Mouse (Mus musculus) midbrain, embryonic 13.5 days (tissue): ENCODE measurements at regions not wholly inside any gene's neighbourhood (a gene's known extent, or its start where the extent isn't known, plus 50 kb on each side); places are given as distances from the start of the nearest gene placed in this dataset. TPM values are rescaled to one million over a fixed set of nuclear protein-coding genes. Genes with fewer than 3 reads are reported as not detected.

Experiments
- ATAC-seq: fragments of 200-750 bp; cut with Nextera tagmentation; 2 replicates; pipeline ENCODE4 v1.8.0; 2017; ENCODE audit warnings: mild to moderate bottlenecking, moderate TSS enrichment, moderate library complexity
- H3K27ac ChIP-seq: fragments of 300-500 bp; sonication (generic); 2 replicates; pipeline ENCODE4 v1.5.1; 2015; ENCODE audit warnings: inconsistent platforms, mild to moderate bottlenecking, moderate library complexity
- H3K27me3 ChIP-seq: fragments of 300-500 bp; sonication (generic); 2 replicates; pipeline ENCODE4 v1.6.1; 2015; ENCODE audit warnings: mild to moderate bottlenecking, inconsistent platforms
- H3K36me3 ChIP-seq: fragments of 300-500 bp; sonication (generic); 2 replicates; pipeline ENCODE4 v1.6.1; 2015; ENCODE audit warnings: mild to moderate bottlenecking, inconsistent platforms
- H3K4me1 ChIP-seq: fragments of 300-500 bp; sonication (generic); replicated peaks from 2 replicates; pipeline ENCODE4 v1.6.1; 2015; ENCODE audit warnings: inconsistent platforms
- H3K4me2 ChIP-seq: fragments of 300-500 bp; sonication (generic); replicated peaks from 2 replicates; pipeline ENCODE4 v1.6.1; 2015; ENCODE audit warnings: moderate library complexity, mild to moderate bottlenecking, inconsistent platforms
- H3K4me3 ChIP-seq: fragments of 300-500 bp; sonication (generic); replicated peaks from 2 replicates; pipeline ENCODE4 v1.5.1; 2015; ENCODE audit warnings: mild to moderate bottlenecking, inconsistent platforms
- H3K9ac ChIP-seq: fragments of 300-500 bp; sonication (generic); replicated peaks from 2 replicates; pipeline ENCODE4 v1.6.1; 2015; ENCODE audit warnings: mild to moderate bottlenecking, inconsistent platforms
- H3K9me3 ChIP-seq: fragments of 300-500 bp; sonication (generic); 2 replicates; pipeline ENCODE4 v1.6.1; 2016; ENCODE audit warnings: mild to moderate bottlenecking, inconsistent platforms
- WGBS: fragments of 180-500 bp; shearing (Covaris S2); methylation state at CpG from one replicate; pipeline ENCODE4 v1.1.7; 2015; 5-methylcytosine and 5-hydroxymethylcytosine counted together
- microRNA counts: library from miRNA; unstranded; fragments of <30 nt; microRNA quantifications from one replicate; lab custom pipeline; 2016
- microRNA-seq: library from miRNA; unstranded; fragments of <30 nt; microRNA quantifications from one replicate; pipeline ENCODE4, GENCODE M21; 2016

DNA sequence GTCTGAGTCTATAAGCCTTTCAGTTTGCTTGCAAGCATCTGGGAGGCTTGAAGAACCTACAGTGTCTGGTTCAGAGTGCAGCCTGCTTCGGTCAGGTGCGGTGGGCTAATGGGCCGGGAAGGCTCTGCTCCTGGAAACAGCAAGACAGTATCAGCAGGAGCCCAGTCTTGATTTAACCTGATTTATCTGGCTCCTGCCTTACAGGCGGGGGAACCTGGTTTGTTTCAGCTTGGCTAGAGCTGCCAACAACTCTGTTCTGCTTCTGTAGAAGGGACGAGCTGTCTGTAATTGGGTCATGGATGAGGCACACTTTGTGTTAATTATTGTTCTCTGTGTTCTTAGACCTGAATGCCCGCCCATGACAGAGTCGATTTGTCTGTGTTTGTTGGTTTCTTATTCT is 65.3 kb upstream of the Ccdc85a start:
- Histone ChIP-seq H3K9me3 (no peaks in the 10 kb centered on the region), H3K4me1 (no peaks in the 10 kb centered on the region), H3K36me3 (no peaks in the 10 kb centered on the region), H3K27me3 (no peaks in the 10 kb centered on the region), H3K4me3 (no peak overlapping the region), H3K4me2 (no peak overlapping the region), H3K27ac (no peak overlapping the region), H3K9ac (no peak overlapping the region)
- 89% methylated on average over 7 of the region's 7 CpGs for WGBS
- ATAC-seq, result no peak

DNA sequence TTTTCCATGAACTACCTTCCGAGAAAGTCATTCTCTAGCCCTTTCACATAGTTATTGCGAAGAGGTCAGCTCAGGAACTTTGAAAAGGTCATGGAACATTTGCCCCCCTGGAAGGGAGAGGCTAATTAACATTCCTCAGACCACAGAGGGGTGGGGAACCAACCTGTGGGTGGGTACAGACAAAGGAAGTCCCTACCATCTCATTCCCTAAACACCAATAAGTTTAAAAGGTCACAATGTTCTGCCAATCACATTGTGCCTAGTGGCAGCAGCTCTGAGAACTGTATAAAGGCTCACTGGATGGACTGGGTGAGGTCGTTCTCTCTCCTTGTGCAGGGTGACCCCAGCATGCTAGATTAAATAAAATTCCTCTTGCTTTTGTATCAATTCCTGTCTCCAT is 64.8 kb upstream of the Ccdc85a start:
- Histone ChIP-seq H3K4me1 (no peaks in the 10 kb centered on the region), H3K36me3 (no peaks in the 10 kb centered on the region), H3K27me3 (no peaks in the 10 kb centered on the region), H3K4me2 (no peak overlapping the region), H3K9me3 (no peaks in the 10 kb centered on the region), H3K4me3 (no peak overlapping the region), H3K27ac (no peak overlapping the region), H3K9ac (no peak overlapping the region)
- 48% methylated on average over 3 of the region's 3 CpGs for WGBS
- ATAC-seq, result no peak

DNA sequence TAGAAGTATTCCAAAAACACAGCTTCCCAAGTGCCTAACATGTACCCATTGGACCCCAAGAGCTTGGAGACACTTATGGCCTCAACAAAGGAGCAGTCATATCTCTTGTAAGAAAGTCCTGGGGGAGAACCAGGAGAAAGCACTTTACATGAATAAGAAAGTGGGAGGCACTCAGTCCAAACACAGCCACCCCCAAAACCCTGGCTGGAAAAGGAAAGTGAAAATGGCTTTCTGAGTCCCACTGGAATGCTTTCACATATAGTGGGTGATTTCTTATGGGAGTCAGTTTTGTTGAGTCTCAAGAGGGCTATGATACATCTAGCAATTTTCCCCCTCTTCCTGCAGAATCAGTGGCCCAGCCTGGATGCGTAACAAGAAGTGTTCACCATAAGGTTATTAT is 55.0 kb upstream of the Ccdc85a start:
- no peak overlapping the region for H3K4me2 ChIP-seq

DNA sequence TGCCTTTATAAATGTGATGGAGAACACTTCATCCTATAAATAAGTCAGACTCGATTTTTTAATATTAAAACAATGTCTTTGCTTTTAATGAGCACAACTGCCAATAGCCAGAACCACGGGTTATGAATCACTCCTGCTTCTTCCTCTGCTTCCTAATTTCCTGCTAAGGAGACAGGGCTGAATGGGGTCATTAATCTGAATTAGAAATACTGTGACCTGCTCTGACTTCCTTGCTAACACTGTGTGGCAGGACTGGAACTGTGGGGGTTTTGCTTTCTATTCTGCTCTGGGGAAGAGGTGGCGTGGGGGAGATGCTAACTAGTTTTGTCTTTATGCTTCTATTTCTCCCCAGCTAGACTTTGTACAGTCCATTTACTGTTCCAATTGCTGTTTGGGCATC is 52.6 kb upstream of the Ccdc85a start:
- H3K9me3 ChIP-seq, result no peaks in the 10 kb centered on the region
- no peak for ATAC-seq
- no peaks in the 10 kb centered on the region for H3K36me3 ChIP-seq
- H3K4me3 ChIP-seq, result no peak overlapping the region
- WGBS, result 75% methylated on average over 3 of the region's 3 CpGs
- H3K9ac ChIP-seq, result no peak overlapping the region
- H3K27ac ChIP-seq, result no peak overlapping the region
- H3K4me2 ChIP-seq, result no peak overlapping the region
- H3K4me1 ChIP-seq, result no peaks in the 10 kb centered on the region
- no peaks in the 10 kb centered on the region for H3K27me3 ChIP-seq

More for the DNA sequence above, 55.0 kb upstream of the Ccdc85a start:
- Histone ChIP-seq H3K27me3 (no peaks in the 10 kb centered on the region), H3K27ac (no peak overlapping the region), H3K9ac (no peak overlapping the region), H3K4me1 (no peaks in the 10 kb centered on the region), H3K4me3 (no peak overlapping the region), H3K9me3 (no peaks in the 10 kb centered on the region), H3K36me3 (no peaks in the 10 kb centered on the region)
- ATAC-seq, result no peak
- 100% methylated on average over 1 of the region's 1 CpGs for WGBS

MicroRNA genes in the stretch of these regions (microRNA counts, 519-probe panel; counts per million panel counts)
- microRNA mmu-miR-216a (lab: Ali Mortazavi, UCI), result 110 counts per million, percentile 56 among the panel's probes with 10 or more counts
- 3,616 counts per million, percentile 70 among the panel's probes with 10 or more counts for microRNA mmu-miR-216b (lab: Ali Mortazavi, UCI)
- microRNA mmu-miR-217 (lab: Ali Mortazavi, UCI), result 110 counts per million, percentile 56 among the panel's probes with 10 or more counts

Small RNA genes in the stretch of these regions (microRNA-seq; reads per million reads assigned to microRNA genes)
- gene Mir216a (71.1 reads per million, percentile 50 among the genes with 10 or more reads in this experiment), gene Mir216b (not detected), gene Mir216c (not detected), gene Mir217 (295 reads per million, percentile 64 among the genes with 10 or more reads in this experiment)
